Mouse (Mus musculus): Measurements from ENCODE around the gene Rgl1.

DNA sequence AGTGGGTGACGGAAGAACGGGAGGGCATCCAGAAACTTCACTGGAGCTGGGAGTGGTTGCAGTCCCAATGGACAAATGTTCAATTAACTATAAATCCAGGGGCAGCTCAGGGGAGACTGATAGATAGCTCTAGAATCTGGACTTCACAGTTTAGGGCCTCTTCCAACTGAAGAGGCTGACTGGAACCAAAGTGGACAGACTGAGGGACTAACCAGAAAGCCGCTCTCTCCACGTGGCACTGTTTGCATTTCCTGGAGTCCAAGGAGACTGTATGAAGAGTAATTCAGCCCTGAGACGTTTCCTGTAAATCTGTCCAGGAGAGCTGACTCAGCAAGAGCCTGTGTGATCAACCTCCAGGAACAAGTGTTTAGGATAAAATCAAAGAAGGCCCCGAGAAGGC, 62.2 kb downstream of the Rgl1 start:
- TF ChIP-seq CTCF (IDR thresholded peaks at IDR 0.05; ENCODE audit: control insufficient read depth, insufficient read depth, insufficient replicate concordance, low read depth, low read length) (no peak), POLR2A (IDR thresholded peaks at IDR 0.05; ENCODE audit: control insufficient read depth, low read depth, low read length) (no peak)
